Mouse (Mus musculus) cerebellum, adult 9-11 months (tissue): ENCODE measurements around the gene Calb2.

Source experiments
- DNase-seq: peaks from one replicate; pipeline ENCODE4 v3.0.0; 2022

Calb2 gene

DNA sequence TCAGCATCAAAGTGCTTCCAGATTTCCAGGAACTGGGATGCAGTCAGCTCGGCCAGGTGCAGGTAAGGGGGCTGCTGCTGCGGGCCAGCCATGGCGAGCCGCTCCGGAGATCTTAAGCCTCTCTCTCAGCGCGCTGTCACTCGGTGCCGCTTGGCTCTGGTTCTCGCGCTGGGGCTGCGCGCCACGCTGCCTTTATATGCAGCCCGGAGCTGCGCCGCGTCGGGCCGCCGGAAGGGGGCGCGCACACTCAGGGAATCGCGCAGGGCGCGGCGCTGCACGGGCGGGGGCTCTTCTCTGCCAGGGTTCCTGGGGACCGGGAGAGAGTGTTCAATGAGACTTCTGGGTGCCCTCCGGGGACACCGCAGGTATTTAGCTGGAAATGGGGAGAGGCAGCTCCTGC lies at the start of gene Calb2:
TSS of gene Calb2 (minus strand) at position 165 of the 400 bp plus-strand sequence.
- peak; percentile 86 for DNase-seq

GRCm38 (mm10) chr8:110217681-110218131 lies 49.7 kb upstream of the Calb2 start:
- DNase-seq, result peak; percentile 100

DNA sequence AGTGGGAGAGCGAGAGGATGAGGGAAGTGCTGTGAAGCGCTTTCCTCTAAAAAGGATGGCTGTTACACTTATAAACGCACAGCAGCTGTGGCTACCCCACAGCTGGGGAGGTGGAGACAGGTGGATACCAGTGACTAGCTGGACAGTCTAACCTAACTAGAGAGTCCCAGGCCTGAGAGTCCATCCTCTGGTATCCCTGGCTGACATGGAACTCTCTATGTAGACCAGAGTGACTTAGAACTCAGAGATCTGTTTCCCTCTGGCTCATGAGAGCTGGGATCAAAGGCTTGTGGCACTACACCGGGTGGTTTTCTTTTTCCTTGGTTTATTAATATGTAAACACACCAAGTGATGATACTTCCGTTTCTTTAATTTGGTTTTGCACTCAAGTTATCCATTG lies 49.2 kb upstream of the Calb2 start:
- DNase-seq, result peak; percentile 42

DNA sequence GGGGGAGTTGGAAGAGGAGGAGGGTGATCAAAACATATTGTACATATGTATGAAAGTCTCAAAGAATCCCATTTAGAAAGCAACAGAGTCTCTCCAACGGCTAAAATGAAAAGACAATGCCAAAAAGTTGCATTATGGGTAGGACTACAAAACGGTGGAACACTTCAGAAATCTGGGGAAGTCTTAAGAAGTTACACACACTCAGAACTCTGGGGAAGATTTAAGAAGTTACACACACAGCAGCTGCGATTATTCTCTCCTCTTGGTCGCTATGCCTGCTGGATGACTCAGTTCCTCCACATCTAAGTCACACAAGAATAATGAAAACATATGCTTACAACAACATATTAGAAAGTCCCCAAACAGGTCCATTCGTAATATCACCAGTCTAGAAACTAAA lies 48.2 kb upstream of the Calb2 start:
- no peak for DNase-seq

DNA sequence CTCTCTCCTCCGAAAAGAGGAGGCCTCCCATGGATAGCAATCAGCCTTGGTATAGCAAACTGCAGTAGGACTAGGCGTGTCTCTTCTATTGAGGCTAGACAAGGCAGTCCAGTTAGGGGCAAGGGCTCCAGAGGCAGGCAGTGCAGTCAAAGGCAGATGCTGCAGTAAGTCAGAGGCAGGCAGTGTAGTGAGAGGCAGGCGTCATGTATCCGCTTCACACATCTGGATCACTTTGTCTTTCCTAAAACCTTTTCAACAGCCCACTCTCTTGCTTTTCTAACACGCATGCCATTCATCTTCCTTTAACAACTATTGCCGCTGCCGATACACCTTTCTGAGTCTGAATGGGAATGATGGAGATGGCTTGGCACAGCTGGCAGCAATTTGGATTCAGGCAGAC lies 47.4 kb upstream of the Calb2 start, which contains the start of gene Cmtr2:
TSS of gene Cmtr2 (plus strand) at position 301 of the 400 bp plus-strand sequence.
- DNase-seq, result no peak

DNA sequence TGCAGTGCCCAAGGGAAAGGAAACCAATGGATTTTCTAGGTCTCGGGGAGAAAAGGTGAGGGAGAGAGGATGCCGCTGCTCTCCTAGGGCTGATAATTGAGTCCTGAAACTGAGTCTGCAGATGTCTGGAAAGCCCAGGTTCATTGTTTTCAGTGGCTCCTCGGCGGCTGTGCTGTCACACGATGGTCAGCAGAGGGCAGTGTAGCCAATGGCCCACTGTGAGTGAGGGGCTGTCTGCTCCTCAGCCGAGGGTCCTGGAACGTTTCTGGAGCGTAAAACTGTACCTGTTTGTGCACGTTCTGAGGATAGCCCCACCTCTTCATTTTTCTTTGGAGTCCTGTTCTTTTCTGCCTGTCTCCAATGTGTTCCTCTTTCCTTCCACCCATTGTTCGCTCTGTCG lies 33.8 kb upstream of the Calb2 start:
- DNase-seq, result no peak

- DNase-seq, result no peak
Measured at GRCm38 (mm10) chr8:110196678-110197077, 28.7 kb upstream of the Calb2 start.

DNA sequence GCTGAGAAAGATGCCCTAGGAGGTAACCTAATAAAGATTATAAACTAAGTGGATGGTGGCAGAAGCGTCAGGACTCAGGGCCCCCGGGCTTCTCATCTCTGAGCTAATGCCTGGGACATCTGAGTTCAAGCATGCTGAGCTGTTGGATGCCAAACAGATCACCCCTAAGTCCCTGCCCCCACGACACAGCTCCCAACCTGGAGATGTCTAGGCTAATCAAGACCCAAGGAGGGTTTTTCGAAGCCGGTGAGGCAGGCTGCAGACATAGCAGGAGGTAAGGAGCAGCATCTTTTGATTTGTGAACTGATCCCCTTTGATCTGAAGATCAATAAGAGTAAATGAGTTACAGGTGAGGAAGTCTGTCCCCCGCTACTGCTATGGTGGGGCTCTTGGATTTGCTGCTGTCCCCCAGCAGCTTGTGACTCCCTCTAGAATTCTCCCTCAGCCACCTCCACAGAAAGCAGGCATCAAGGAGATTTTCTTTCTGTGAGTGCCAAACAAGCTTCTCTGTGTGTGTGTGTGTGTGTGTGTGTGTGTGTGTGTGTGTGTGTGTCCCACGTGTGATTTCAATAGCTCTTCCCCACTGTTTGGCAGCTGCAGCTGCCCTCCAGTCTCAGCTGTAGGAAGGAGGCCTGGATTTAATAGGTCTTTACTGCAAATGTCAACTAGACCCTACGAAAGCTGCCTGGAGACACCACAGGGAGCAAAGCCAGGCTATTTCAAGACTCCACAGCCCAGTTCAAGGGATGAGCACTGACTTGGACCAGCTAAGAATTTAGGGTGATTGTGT lies 21.1 kb upstream of the Calb2 start:
- no peak for DNase-seq

- DNase-seq, result no peak
Measured at GRCm38 (mm10) chr8:110185538-110185937, 17.5 kb upstream of the Calb2 start.

GRCm38 (mm10) chr8:110183748-110184147 lies 15.7 kb upstream of the Calb2 start:
- DNase-seq, result no peak

- DNase-seq, result no peak
Measured at GRCm38 (mm10) chr8:110182735-110183367, 14.8 kb upstream of the Calb2 start.

DNA sequence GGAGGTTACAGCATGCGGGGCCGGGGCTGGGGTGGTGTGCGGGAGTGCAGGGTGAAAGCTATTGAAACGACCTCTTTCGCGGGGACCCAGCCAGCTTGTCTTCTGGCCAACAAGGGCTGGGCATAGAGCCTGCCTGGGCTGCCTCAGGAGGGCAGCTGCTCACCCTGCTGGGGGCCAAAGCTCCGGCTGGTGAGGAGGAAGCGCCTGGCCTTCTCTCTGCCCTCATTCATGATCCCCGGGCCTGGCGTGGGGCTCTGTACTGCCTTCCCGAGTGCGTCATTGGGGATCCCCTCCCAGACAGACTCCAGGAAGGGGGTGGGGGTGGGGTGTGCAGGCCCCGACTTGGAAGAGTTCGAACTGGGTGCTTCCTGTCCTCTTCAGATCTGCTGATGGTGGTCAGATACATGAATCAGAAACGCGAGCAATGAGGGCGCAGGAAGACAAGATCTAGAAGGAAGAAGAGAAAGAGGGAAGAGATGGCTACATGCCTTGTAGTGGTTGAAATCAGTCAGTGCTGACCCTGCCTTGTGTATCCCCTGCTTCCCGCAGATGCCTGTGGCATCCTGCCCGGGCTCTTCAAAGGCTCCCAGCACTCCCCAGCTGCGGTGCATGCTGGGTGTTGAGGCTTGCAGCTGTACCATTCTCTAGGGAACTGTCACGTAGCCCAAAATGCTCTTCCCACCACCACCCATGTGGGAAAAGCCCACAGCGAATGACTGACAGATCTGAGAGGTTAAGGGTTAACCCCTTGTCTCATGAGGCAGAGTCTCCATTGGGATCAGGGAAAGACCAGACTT lies 9.5 kb upstream of the Calb2 start:
- peak; percentile 95 for DNase-seq

GRCm38 (mm10) chr8:110174826-110175225 lies 6.8 kb upstream of the Calb2 start:
- DNase-seq, result peak; percentile 88

GRCm38 (mm10) chr8:110172161-110172560 lies 4.2 kb upstream of the Calb2 start:
- no peak for DNase-seq

DNA sequence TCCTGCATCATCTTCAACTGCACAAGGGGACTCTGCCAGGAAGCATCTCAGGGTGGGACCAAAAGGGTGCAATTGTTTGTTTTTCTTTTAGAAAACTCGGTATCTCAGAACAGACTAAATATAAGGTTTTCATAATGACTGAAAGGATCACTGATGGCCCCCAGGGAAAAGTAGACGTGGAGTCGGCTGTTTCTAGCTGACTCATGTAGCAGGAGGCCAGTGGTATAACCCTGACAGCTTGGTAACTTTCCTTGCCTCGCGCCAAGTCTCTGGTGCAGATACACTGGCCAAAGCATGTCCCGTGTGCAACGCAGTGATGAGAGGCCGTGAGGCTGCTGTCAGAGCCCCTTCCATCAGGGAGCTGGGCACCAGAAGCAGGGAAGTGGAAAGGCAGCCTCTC lies 1.7 kb downstream of the Calb2 start:
- no peak for DNase-seq

DNA sequence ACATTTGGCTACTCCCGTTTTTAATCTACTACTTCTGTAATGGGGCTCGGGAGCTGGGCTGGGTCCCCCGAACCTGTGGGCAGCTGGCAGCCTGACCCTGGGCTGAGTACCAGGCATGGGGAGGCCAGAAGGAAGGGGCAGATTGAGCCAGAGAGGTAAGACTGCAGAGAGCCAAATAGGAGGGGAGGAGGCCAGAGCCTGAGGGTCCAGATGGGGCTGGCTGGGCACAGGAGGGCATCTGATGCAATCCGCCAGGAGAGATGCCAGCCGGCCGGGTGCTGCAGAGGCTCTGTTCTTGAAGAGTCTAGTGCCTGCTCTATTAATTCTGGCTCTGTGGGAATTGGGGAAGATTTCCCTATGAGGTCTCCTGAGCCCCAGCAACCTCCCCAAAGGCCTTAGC lies 6.0 kb downstream of the Calb2 start:
- peak; percentile 96 for DNase-seq

DNA sequence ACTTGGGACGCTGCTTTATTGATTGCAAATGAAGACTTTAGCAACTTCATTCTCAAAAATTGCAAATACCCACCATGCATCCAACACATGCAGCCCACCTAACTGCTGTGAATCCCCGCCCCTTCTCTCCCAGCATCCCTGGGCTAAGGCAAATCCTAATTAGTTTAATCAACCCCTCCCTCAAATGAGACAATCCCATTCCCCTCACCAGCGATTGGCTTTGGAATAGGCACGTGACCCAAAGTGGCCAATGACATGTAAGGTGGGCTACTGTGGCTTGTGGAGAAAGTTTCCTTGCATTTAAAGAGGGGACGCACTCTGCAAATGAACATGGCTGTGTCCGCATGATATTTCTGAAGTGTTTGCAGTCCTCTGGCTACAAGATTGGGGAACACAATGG lies 15.1 kb downstream of the Calb2 start:
- DNase-seq, result no peak

- peak; percentile 68 for DNase-seq
Measured at GRCm38 (mm10) chr8:110145538-110145937, 22.5 kb downstream of the Calb2 start.

DNA sequence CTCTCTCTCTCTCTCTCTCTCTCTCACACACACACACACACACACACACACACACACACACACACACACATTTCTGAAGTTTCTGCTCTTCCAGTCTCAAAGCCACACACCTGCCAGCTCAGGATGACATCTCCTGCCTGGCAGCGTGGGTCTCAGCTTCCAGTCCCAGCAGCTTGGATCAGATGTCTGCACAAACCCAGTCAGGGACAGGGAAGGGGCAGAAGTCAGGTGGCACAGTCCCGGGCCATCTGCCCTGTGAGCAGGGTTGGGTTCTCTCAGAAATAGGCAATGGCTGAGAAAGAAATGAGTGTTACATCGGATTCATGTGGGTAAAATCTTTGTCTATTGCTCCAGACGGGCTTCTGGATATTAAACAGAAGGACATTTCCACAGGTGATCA lies 27.2 kb downstream of the Calb2 start:
- peak; percentile 67 for DNase-seq

DNA sequence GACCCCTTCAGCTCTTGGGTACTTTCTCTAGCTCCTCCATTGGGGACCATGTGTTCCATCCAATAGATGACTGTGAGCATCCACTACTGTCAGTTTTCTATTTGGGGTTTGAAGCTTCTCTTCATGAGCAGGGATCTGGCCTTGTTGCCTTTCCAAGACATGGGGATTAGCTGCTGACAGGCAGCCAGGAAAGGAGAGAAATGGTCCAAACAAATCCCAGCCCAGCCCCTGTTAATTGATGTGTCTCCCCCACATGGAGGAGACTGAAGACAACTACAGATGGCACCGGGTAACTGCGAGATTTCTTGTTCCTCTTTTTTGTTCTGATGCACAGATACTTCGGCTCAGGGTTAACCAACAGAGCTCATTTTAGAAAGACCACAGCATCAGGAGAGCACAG lies 27.9 kb downstream of the Calb2 start:
- no peak for DNase-seq

DNA sequence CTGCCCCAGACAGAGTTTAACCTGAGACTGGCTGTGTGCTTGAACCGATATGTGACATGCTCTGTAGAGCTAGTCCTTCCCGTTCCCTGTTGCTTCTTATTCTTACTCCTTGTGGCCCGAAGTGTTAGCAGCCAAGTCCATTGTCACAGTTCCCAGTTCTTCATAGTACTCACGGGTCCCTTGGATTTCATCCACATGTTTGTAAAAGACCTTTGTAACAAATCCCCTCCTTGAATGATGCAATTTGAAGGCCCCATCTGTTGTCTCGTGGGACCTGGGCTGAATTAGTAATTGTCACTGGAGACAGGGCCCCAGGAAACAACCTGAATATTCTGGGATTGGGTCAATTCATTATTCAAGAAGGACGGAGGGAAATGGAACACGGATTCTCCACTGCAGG lies 32.5 kb downstream of the Calb2 start:
- DNase-seq, result no peak

DNA sequence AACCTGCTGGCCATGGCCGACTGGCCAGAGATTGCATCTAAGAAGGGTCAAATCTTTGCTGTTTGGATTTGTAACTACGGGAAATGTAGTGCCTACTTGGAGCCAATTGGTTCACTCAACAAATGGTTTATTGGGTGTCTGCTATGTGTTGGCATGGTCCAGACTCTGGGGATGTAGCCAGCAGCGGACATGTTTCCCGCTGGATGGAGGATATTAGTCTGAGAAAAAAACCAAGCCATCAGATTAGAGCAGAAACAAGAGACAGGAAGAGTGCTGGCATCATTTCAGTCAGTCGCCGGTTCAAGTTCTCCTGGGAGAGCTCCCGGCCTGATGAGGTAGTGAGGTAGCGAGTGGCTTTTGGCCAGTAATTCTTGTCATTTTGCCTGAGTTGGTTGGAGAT lies 33.8 kb downstream of the Calb2 start:
- DNase-seq, result no peak

DNA sequence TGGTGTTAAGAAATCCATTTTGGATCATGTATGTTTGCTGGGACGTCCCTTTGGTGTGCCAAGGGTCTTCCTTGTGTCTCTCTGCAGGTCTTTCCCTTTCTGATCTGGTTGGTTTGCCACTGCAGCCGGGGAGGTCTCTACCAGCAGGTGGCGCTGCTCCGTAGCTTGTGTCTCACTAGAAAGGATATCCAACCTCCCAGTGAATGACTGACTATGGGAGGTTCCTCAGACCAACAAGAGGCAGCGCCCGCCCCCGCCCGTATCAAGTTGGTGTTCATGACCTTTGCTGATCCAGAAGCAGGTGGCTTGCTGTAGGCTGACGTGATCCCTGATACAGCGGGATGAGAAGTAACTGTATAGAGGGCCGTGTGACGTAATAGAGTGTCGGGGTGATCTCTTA lies 37.5 kb downstream of the Calb2 start:
- peak; percentile 78 for DNase-seq

DNA sequence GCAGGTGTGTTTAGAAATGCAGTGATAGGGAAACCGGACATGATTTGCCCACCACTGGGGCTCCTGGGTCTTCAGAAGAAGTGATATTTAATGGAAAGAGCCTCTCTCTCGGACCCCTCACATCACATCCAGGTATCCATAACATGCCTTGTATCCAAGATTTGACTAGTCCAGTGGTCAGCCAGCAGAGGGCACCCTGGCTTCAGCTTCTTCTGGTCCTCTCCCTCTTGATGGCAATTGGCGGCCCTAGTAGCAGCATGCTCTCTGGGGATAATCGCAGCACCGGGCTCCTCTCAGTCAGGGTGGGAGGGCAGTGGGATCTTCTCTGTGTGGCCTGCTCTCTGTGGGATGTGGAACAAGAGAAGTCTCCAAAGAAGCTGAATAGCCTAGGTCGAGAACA lies 48.3 kb downstream of the Calb2 start:
- peak; percentile 52 for DNase-seq
